15 mouse cellular contexts compared by ENCODE assay signal in genomic region chr2:154674008-154674407, GRCm38 (mm10). TPM values are rescaled to one million over a fixed set of nuclear protein-coding genes. Genes with fewer than 3 reads are reported as not detected.
DNase-seq lines count a peak whose midpoint lies in the region; ATAC-seq and TF ChIP-seq lines count a peak whose summit lies in the region.
"Had no signal": no experiment of that assay in that cellular context is flagged by ENCODE, and none has a peak within 500 bp of the region (broad histone marks: within the 10 kb centered on the region; RNA-seq: fewer than 3 reads in every experiment).

No protein-coding gene starts in this region.

- peaks cover 47% of the 10 kb centered on the region for H3K4me1 ChIP-seq in heart, embryonic 15.5 days (replicated peaks)
- H3K4me1 ChIP-seq in embryonic facial prominence, embryonic 15.5 days: peaks cover 51% of the 10 kb centered on the region

- 0 out of 2 replicates have a peak, but pooled peaks cover 5% of the 10 kb centered on the region for H3K36me3 ChIP-seq in heart, embryonic 15.5 days
- no peaks in the 10 kb centered on the region for H3K36me3 ChIP-seq in embryonic facial prominence, embryonic 15.5 days

- TF ChIP-seq CTCF in brain, embryonic 14.5 days (IDR thresholded peaks at IDR 0.05; ENCODE audit: borderline replicate concordance, extremely low read depth, insufficient read depth, insufficient read length): no peak

- H3K27me3 ChIP-seq in heart, embryonic 15.5 days: no peaks in the 10 kb centered on the region
- no peaks in the 10 kb centered on the region for H3K27me3 ChIP-seq in embryonic facial prominence, embryonic 15.5 days
- H3K27me3 ChIP-seq: liver, embryonic 15.5 days; megakaryocyte, embryonic 14.5 days had no signal

- no peak for TF ChIP-seq POLR2A in brain, embryonic 14.5 days (IDR thresholded peaks at IDR 0.05; ENCODE audit: borderline replicate concordance, extremely low read depth, insufficient read depth, insufficient read length, poor library complexity, severe bottlenecking)

- H3K4me3 ChIP-seq in heart, embryonic 15.5 days: no peak overlapping the region
- H3K4me3 ChIP-seq in embryonic facial prominence, embryonic 15.5 days (replicated peaks): no peak overlapping the region
- H3K4me3 ChIP-seq: liver, embryonic 15.5 days; megakaryocyte, embryonic 14.5 days had no signal

- intact Hi-C loops in heart, postnatal 36 days (cut with DNase I): no loop called here

- no peak overlapping the region for H3K4me2 ChIP-seq in heart, embryonic 15.5 days
- H3K4me2 ChIP-seq in embryonic facial prominence, embryonic 15.5 days (replicated peaks): peak overlapping the region; percentile 9; the same call in 1 of the 2 replicates
- H3K4me2 ChIP-seq: liver, embryonic 15.5 days had no signal

- H3K27ac ChIP-seq in heart, embryonic 15.5 days: peak overlapping the region; percentile 59
- H3K27ac ChIP-seq in embryonic facial prominence, embryonic 15.5 days (replicated peaks): peak overlapping the region; percentile 84
- H3K27ac ChIP-seq: liver, embryonic 15.5 days had no signal

- WGBS in heart, embryonic 15.5 days: 40% methylated on average over 4 of the region's 4 CpGs
- 32% methylated on average over 4 of the region's 4 CpGs for WGBS in embryonic facial prominence, embryonic 15.5 days

- no peaks in the 10 kb centered on the region for H3K9me3 ChIP-seq in heart, embryonic 15.5 days (replicated peaks)
- H3K9me3 ChIP-seq in embryonic facial prominence, embryonic 15.5 days (replicated peaks): no peaks in the 10 kb centered on the region
- H3K9me3 ChIP-seq: liver, embryonic 15.5 days; megakaryocyte, embryonic 14.5 days had no signal

- no peak for DNase-seq in heart, postnatal 36 days
- DNase-seq in lung, adult 18-20 months: peak; percentile 17 to 28
- DNase-seq in lung, postnatal 25 days (ENCODE audit: low spot score): no peak
- DNase-seq in brain, embryonic 14.5 days (ENCODE audit: low read depth): peak; percentile 40
- DNase-seq in ovary, postnatal 36 days (ENCODE audit: low spot score): no peak
- DNase-seq: cerebellum, adult 11 months; forebrain, postnatal 0 days; gastrocnemius, postnatal 25 days; right cerebral cortex, postnatal 25 days had no signal

- ATAC-seq in heart, embryonic 15.5 days (replicated peaks; ENCODE audit: insufficient number of reproducible peaks, insufficient read depth, low FRiP score, low read depth): peak; percentile 51
- ATAC-seq in embryonic facial prominence, embryonic 15.5 days (ENCODE audit: insufficient number of reproducible peaks, low FRiP score, low TSS enrichment, low read depth): peak; percentile 66
- ATAC-seq: CD4-positive, CD25-positive, alpha-beta regulatory T cell, adult 4 months; forebrain, postnatal 0 days; inflammation-experienced regulatory T-cells, adult 6 months had no signal

- no peak overlapping the region for H3K9ac ChIP-seq in heart, embryonic 15.5 days
- H3K9ac ChIP-seq in embryonic facial prominence, embryonic 15.5 days: no peak overlapping the region
- H3K9ac ChIP-seq: forebrain, postnatal 0 days; liver, embryonic 15.5 days had no signal

RNA-seq across cellular contexts. Expression of gene Chmp4b, which starts 22.5 kb away (rescaled TPM):
- 24.1 and 25.1 TPM in 2 replicates for polyA plus RNA-seq in heart, embryonic 15.5 days (2015; fragmentation: Nextera tagmentation; extraction: Ambion mirVana)
- total RNA-seq in heart, postnatal 36 days (2021): 100 to 1,000 TPM; 113 to 124 TPM
- 201 and 214 TPM in 2 replicates for polyA plus RNA-seq in brain, embryonic 14.5 days (2012; rRNA removed)
- 38.1 and 47.7 TPM in 2 replicates for polyA plus RNA-seq in embryonic facial prominence, embryonic 15.5 days (2015; fragmentation: Nextera tagmentation; extraction: Ambion mirVana)

Comparison
In these comparisons a context has a peak if more than half of its experiments do, and no peak if none do; other contexts are left out.
1. DNase-seq: peak in lung, adult 18-20 months (2 of 2) and brain, embryonic 14.5 days (single experiment); none in heart, postnatal 36 days (0 of 2), lung, postnatal 25 days (single experiment) and ovary, postnatal 36 days (single experiment).